Mouse (Mus musculus) ES-Bruce4 (cell line): ENCODE results near the gene Pycard.

ENCODE experiments used
- CTCF ChIP-seq: IDR thresholded peaks from one replicate; pipeline ENCODE4 v1.8.1; 2011; ENCODE audit warnings: low read depth, low read length
- EP300 ChIP-seq: IDR thresholded peaks from 2 replicates; pipeline ENCODE4 v1.6.1; 2011; ENCODE audit warnings: low read depth, low read length; ENCODE audit not compliant: insufficient read depth
- POLR2A ChIP-seq: IDR thresholded peaks from one replicate; pipeline ENCODE4 v1.8.1; 2011; ENCODE audit warnings: low read length; ENCODE audit not compliant: insufficient read depth

DNA sequence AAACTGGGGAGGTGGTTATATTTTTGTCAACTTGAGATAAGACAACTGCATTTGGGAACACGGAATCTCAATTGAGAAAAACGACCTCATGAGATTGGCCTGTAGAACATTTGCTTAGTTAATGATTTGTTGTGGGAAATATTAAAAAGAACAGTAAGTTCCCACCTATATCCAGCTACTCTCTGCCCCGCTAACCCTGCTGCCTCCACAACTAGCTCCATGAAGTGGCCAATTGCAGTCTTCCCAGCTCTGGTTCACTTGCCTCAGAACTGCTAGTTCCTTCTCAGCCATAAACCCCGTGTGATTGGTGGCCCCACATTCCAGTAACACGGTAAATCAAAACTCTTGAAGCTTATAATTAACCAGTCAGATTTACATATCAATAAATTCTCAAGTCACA lies 34.3 kb downstream of the Pycard start:
- TF ChIP-seq POLR2A: no peak
- no peak for TF ChIP-seq EP300
- no peak for TF ChIP-seq CTCF
